Mouse (Mus musculus) lung, postnatal 0 days (tissue): ENCODE results near the gene Tmem132a. TPM values are rescaled to one million over a fixed set of nuclear protein-coding genes. Genes with fewer than 3 reads are reported as not detected.
A peak's percentile ranks its signal among the peaks of the same experiment; 100 is the strongest.

Source experiments
- ATAC-seq: fragments of 200-750 bp; cut with Nextera tagmentation; 2 replicates; pipeline ENCODE4 v1.8.0; 2017; ENCODE audit warnings: moderate library complexity
- DNase-seq: peaks from one replicate; pipeline ENCODE4 v3.0.0-alpha.2; 2016; ENCODE audit warnings: low spot score
- H3K27ac ChIP-seq: fragments of 300-500 bp; sonication (generic); 2 replicates; pipeline ENCODE4 v1.5.1; 2014; ENCODE audit warnings: antibody characterized with exemption, mild to moderate bottlenecking, low read length, mixed read lengths
- H3K27me3 ChIP-seq: fragments of 300-500 bp; sonication (generic); replicated peaks from 2 replicates; pipeline ENCODE4 v1.6.1; 2014; ENCODE audit warnings: low read length, mixed read lengths; ENCODE audit not compliant: insufficient read depth
- H3K36me3 ChIP-seq: fragments of 300-500 bp; sonication (generic); 2 replicates; pipeline ENCODE4 v1.6.1; 2014; ENCODE audit warnings: low read length, mixed read lengths; ENCODE audit not compliant: insufficient read depth
- H3K4me1 ChIP-seq: fragments of 300-500 bp; sonication (generic); 2 replicates; pipeline ENCODE4 v1.6.1; 2014; ENCODE audit warnings: antibody characterized with exemption, low read depth, low read length, mixed read lengths; ENCODE audit not compliant: insufficient read depth
- H3K4me2 ChIP-seq: fragments of 300-500 bp; sonication (generic); replicated peaks from 2 replicates; pipeline ENCODE4 v1.6.1; 2014; ENCODE audit warnings: low read depth, mild to moderate bottlenecking, low read length, moderate library complexity, mixed read lengths
- H3K4me3 ChIP-seq: fragments of 300-500 bp; sonication (generic); 2 replicates; pipeline ENCODE4 v1.5.1; 2014; ENCODE audit warnings: low read depth, low read length
- H3K9ac ChIP-seq: fragments of 300-500 bp; sonication (generic); replicated peaks from 2 replicates; pipeline ENCODE4 v1.6.1; 2014; ENCODE audit warnings: low read depth, mild to moderate bottlenecking
- H3K9me3 ChIP-seq: fragments of 300-500 bp; sonication (generic); 2 replicates; pipeline ENCODE4 v1.6.1; 2016; ENCODE audit warnings: low read length, mixed read lengths
- CTCF ChIP-seq: IDR thresholded peaks from 2 replicates; pipeline ENCODE4 v1.5.1; 2016; ENCODE audit warnings: antibody characterized with exemption, mild to moderate bottlenecking
- EP300 ChIP-seq: IDR thresholded peaks from 2 replicates; pipeline ENCODE4 v1.6.1; 2016; ENCODE audit warnings: antibody characterized with exemption, mild to moderate bottlenecking, control low read depth
- WGBS: fragments of 180-500 bp; shearing (Covaris S2); extraction: QIAGEN DNeasy Blood & Tissue Kit; methylation state at CpG from one replicate; pipeline ENCODE4 v1.1.7; 2014; 5-methylcytosine and 5-hydroxymethylcytosine counted together
- polyA plus RNA-seq: library from polyadenylated mRNA; unstranded; fragments of >200 nt; fragmentation: Nextera tagmentation; extraction: Ambion mirVana; gene quantifications from 2 replicates; pipeline ENCODE4 v1.2.1, GENCODE M21; 2015

Tmem132a gene
- polyA plus RNA-seq, 1 experiment from 2014 or later, result 15.1 TPM

- H3K9ac ChIP-seq, result peak overlapping the region; percentile 39; the same call in 1 of the 2 replicates
- no peaks in the 10 kb centered on the region for H3K9me3 ChIP-seq
- H3K36me3 ChIP-seq, result no peaks in the 10 kb centered on the region
- H3K27me3 ChIP-seq, result no peaks in the 10 kb centered on the region
- ATAC-seq, result peak; percentile 50
- H3K27ac ChIP-seq, result peak overlapping the region; percentile 93
- DNase-seq, result no peak
- peaks cover 16% of the 10 kb centered on the region for H3K4me1 ChIP-seq
- H3K4me3 ChIP-seq, result peak overlapping the region; percentile 65
- peak overlapping the region; percentile 76 for H3K4me2 ChIP-seq
- WGBS, result 1% methylated on average over 14 of the region's 14 CpGs
- TF ChIP-seq EP300, result no peak
- no peak for TF ChIP-seq CTCF
These were observed 11.3 kb upstream of the Tmem132a start for GRCm38 (mm10) chr19:10880975-10881425.

GRCm38 (mm10) chr19:10880085-10880974 lies 10.6 kb upstream of the Tmem132a start:
- TF ChIP-seq CTCF (peak; percentile 68), EP300 (0 out of 2 replicates have a peak, but pooled peaks have one; percentile 2)
- Histone ChIP-seq H3K4me1 (peaks cover 16% of the 10 kb centered on the region), H3K9ac (0 out of 2 replicates have a peak overlapping the region, but pooled peaks have one; percentile 23), H3K4me3 (peak overlapping the region; percentile 65), H3K36me3 (no peaks in the 10 kb centered on the region), H3K4me2 (peak overlapping the region; percentile 76), H3K27me3 (no peaks in the 10 kb centered on the region), H3K9me3 (no peaks in the 10 kb centered on the region), H3K27ac (peak overlapping the region; percentile 93)
- WGBS, result 15% methylated on average over 6 of the region's 7 CpGs
- peak; percentile 86 for DNase-seq
- peak; percentile 73 for ATAC-seq

- H3K27me3 ChIP-seq, result no peaks in the 10 kb centered on the region
- H3K36me3 ChIP-seq, result peaks cover 9% of the 10 kb centered on the region
- peaks cover 16% of the 10 kb centered on the region for H3K4me1 ChIP-seq
- no peak overlapping the region for H3K9ac ChIP-seq
- no peak overlapping the region for H3K4me3 ChIP-seq
- no peak for TF ChIP-seq CTCF
- TF ChIP-seq EP300, result no peak
- H3K4me2 ChIP-seq, result no peak overlapping the region
- DNase-seq (peak; percentile 30), ATAC-seq (no peak)
- WGBS, result 77% methylated on average over 7 of the region's 7 CpGs
- no peaks in the 10 kb centered on the region for H3K9me3 ChIP-seq
- H3K27ac ChIP-seq, result no peak overlapping the region
These were observed 8.6 kb upstream of the Tmem132a start for GRCm38 (mm10) chr19:10878201-10878837.

GRCm38 (mm10) chr19:10871328-10871961 lies 1.7 kb upstream of the Tmem132a start:
- no peak overlapping the region for H3K4me2 ChIP-seq
- no peak overlapping the region for H3K4me3 ChIP-seq
- H3K36me3 ChIP-seq, result peaks cover 28% of the 10 kb centered on the region
- 78% methylated on average over 14 of the region's 14 CpGs for WGBS
- DNase-seq, result no peak
- H3K27me3 ChIP-seq, result no peaks in the 10 kb centered on the region
- H3K27ac ChIP-seq, result no peak overlapping the region
- TF ChIP-seq CTCF (no peak), EP300 (no peak)
- no peak overlapping the region for H3K9ac ChIP-seq
- no peaks in the 10 kb centered on the region for H3K9me3 ChIP-seq
- no peak for ATAC-seq
- H3K4me1 ChIP-seq, result peaks cover 4% of the 10 kb centered on the region; the same call in 1 of the 2 replicates

DNA sequence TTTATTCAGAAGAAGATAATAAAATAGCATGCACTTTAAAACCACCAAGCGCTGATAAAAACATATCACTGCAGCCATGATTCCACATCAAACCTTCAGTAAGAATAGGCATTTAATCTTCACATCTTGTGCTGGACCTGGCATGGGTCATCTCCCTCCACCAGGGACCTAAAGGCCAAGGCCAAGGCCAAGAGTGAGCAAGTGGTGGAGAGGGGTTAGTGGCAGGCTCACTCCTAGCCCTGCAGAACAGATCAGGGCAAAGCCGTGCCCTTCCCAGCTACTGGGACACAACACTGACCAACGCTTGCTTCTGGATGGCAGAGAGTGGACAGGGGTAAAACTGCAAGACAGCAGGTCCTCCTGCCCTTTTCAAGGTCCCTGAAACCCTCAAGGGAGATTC lies 936 bp upstream of the Tmem132a start:
- H3K27ac ChIP-seq, result no peak overlapping the region
- TF ChIP-seq EP300 (no peak), CTCF (no peak)
- H3K36me3 ChIP-seq, result peaks cover 28% of the 10 kb centered on the region
- no peaks in the 10 kb centered on the region for H3K9me3 ChIP-seq
- no peak overlapping the region for H3K9ac ChIP-seq
- H3K4me1 ChIP-seq, result peaks cover 4% of the 10 kb centered on the region; the same call in 1 of the 2 replicates
- no peaks in the 10 kb centered on the region for H3K27me3 ChIP-seq
- no peak overlapping the region for H3K4me2 ChIP-seq
- 80% methylated on average over 3 of the region's 3 CpGs for WGBS
- DNase-seq (no peak), ATAC-seq (no peak)
- H3K4me3 ChIP-seq, result no peak overlapping the region
